Mouse (Mus musculus) heart, postnatal 0 days (tissue): ENCODE results near the gene Endog.

Source experiments
- CTCF ChIP-seq: IDR thresholded peaks from 2 replicates; pipeline ENCODE4 v1.5.1; 2016; ENCODE audit warnings: antibody characterized with exemption, control low read depth, low read depth
- EP300 ChIP-seq: IDR thresholded peaks from 2 replicates; pipeline ENCODE4 v1.6.1; 2016; ENCODE audit warnings: antibody characterized with exemption, low read depth

GRCm38 (mm10) chr2:30182424-30182823 lies 11.1 kb downstream of the Endog start:
- TF ChIP-seq CTCF, result no peak
- TF ChIP-seq EP300, result no peak
